Mouse (Mus musculus) retina, postnatal 1 day (tissue): ENCODE data around the gene Map2k5.

Experiments used
- DNase-seq: peaks from one replicate; pipeline ENCODE4 v3.0.0-alpha.2; 2012

Map2k5 gene

GRCm38 (mm10) chr9:63257739-63258138 lies 120.0 kb downstream of the Map2k5 start:
- no peak for DNase-seq

GRCm38 (mm10) chr9:63250841-63251626 lies 126.7 kb downstream of the Map2k5 start:
- peak; percentile 43 for DNase-seq

DNA sequence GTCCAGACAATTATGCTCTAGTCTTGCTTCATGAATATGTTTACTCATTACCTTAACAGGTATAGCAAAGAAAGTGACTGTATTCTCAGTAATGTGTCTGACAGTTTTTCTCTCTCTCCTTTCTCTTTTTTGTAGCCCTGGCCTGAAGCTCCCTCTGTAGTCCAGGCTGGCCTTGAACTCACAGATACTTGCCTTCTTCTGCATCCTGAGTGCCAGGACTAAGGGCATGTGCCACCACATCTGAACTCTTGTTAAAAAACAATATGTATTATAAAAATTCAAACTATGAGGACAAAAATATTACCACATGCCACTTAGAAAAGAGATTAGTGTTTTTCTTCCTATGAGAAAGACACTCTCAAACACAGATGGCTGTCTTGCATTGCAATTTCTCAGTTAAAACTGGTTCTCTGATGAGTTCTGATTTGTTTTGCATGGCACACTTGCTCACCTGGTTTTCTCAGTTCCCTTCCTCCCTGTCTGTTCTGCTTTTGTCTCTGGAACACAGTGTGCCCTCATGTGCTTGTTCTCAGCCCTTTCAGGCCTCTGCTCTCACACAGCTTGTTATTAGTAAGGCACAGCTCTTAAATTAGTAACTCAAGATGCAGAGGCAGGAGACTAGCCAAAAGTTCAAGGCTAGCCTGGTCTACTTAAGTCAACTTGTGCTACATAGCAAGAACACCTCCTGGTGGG lies 129.5 kb downstream of the Map2k5 start:
- no peak for DNase-seq

GRCm38 (mm10) chr9:63246568-63247169 lies 131.0 kb downstream of the Map2k5 start:
- DNase-seq = no peak

GRCm38 (mm10) chr9:63241961-63242360 lies 135.7 kb downstream of the Map2k5 start:
- DNase-seq = no peak

GRCm38 (mm10) chr9:63241241-63241640 lies 136.5 kb downstream of the Map2k5 start:
- no peak for DNase-seq

DNA sequence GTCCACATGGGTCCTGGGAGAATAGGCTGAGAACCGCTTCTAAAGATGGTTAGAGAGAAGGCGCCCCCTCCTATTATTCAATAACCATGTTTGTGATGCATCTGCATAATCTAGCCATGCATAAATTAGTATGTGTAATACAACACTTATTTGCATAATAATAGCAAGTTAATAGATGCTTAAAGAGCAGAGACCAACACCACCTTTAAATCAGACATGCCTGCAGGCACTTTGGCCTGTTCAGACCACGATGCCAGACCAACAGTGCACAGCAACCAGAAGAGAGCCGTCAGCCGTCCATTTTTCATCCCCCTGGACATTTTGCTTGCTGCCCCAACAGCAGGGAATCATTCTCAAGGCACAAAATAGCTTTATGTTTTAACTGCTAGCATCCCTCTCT lies 143.3 kb downstream of the Map2k5 start:
- peak; percentile 19 for DNase-seq

DNA sequence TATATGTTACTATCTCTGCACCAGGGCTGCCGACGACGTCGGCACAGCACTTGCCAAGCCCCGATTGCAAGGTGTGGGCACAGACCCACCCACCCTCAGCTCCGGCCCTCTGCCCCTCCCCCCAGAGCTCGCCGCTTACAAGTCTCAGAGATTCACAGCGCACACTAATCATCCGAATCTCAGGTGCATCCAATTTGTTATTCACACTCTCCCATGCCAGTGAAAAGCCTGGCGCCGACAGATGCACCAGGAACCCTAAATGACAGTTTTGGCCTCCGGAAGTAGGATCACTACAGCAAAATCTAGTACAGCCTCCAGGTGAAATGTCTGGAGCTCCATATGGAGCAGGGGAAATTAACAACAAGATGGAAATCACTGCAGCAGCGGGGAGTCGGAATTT lies 147.4 kb downstream of the Map2k5 start:
- no peak for DNase-seq

GRCm38 (mm10) chr9:63229124-63229523 lies 148.6 kb downstream of the Map2k5 start:
- DNase-seq = no peak

DNA sequence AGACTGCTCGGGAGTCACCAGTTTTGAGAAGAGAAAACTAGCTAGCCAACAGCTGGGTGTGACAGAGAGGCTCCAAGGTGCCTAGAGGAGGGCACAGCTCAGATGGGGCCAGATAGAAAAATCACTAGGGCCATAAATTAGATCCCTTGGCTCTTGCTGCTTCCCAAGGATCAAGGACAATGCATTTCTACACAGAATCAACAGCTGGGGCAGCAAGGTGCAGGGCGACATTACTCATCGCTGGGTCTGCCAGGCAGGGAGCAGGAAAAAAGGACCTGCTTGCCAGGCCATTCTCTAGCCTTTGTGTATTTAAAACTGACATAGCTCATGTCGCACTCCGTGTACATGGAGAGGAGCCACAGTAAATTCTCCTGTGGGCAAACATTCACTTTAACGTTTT lies 155.5 kb downstream of the Map2k5 start:
- no peak for DNase-seq

GRCm38 (mm10) chr9:63219851-63220250 lies 157.9 kb downstream of the Map2k5 start:
- no peak for DNase-seq

DNA sequence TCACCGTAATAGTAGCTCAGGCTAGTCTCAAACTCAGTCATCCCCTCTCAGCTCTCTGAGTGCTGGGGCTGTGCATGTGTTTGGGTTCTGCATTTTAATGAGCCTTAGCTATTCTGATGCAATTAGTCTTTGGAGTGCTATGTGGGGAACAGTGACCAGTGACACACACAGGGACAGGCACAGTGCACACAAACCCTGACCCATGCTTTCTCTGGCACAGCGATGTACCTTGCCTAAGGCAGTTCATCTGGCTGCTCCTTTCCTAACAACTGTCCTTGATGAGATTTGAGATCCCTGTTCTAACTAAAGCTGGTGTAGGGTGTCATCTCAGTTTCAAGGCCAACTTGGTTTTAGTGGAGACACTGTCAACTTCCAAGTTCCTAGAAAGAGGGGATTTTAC lies 162.7 kb downstream of the Map2k5 start:
- DNase-seq = no peak

DNA sequence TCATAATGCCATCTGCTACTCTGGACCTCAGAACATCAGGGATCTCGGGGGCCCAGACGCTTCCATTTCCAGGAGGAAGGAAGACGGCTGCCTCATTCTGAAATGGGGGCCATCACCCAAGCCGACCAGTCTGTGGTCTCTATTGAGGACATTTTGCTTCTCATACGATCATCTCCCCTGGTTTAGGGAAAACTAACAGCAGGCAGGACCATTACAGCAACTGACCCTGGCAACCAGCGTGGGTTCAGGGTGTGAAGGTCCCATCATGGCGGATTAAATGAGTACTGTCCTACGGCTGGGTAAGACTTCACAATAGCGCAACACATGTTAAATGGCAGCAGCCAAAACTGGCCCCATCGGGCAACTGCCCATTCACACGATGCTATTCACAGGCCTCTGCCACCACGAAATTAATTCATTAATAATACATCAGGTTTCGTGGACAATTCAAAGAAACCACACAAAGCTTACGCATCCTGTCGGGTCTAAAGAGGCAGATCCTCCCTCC lies 170.9 kb downstream of the Map2k5 start:
- no peak for DNase-seq

GRCm38 (mm10) chr9:63203461-63203860 lies 174.2 kb downstream of the Map2k5 start:
- no peak for DNase-seq

DNA sequence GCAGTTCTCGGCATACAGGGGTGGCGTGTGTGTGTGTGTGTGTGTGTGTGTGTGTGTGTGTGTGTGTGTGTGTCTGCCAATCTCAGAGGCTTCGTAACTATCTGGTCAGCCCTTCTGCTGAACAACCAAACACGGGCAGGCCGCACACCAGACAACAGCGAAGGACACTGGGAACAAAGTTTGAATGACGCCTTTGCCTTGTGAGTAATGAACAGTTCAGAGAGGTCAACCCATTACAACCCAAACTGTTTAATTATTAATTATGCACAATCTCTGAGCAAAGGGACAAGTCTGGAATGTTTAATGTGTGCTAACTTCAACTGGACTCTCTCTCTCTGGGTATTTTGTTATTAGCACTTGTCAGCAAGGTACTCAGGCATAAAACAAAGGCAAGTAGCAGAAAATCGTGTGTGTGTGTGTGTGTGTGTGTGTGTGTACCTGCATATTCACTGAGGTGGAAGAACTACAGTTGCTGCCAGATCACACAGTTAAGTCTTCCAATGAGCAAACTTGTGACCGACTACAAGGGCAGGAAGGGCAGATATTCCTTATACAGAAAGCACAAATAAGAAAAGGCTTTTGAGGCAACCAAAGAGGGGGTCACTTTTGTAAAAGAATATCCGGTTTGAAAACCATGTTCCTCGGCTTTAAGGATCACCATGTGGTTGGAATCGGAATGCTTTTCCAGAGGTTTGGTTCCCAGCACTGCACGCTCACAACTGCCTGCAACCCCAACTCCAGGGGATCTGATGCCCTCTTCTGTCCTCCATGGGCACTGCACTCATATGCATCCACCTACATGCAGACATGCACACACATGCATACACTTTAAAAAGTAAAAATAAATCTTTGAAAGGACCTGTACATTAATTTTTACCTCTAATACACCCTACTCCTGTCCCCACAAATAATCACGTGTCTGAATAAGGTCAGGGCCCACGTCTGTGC lies 176.1 kb downstream of the Map2k5 start:
- DNase-seq = no peak

GRCm38 (mm10) chr9:63197252-63197651 lies 180.4 kb downstream of the Map2k5 start:
- peak; percentile 58 for DNase-seq

- peak; percentile 67 for DNase-seq
Measured at GRCm38 (mm10) chr9:63196114-63196682, 181.5 kb downstream of the Map2k5 start.

GRCm38 (mm10) chr9:63195523-63195922 lies 182.2 kb downstream of the Map2k5 start:
- peak; percentile 79 for DNase-seq

GRCm38 (mm10) chr9:63194791-63195190 lies 182.9 kb downstream of the Map2k5 start:
- no peak for DNase-seq

GRCm38 (mm10) chr9:63192809-63193208 lies 184.9 kb downstream of the Map2k5 start:
- DNase-seq = no peak

DNA sequence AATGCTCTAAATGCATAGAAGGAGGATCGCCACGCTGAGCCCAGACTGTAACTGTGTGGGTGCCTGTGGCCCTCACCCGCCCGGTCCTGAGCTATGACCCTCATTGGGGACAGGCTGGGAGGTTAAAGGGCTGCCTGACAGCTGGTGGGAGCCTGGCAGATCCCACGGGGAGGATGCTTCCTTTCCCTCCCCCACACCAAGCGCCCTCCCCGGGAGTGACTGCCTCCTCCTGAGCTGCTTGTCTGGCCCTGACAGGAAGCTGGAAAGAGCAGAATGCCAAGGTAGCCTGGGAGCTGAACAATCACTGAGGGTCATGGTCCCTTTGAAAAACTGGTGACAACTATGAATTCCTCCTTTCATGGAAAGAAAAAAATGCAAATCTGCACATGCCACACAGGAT lies 190.4 kb downstream of the Map2k5 start:
- peak; percentile 35 for DNase-seq

GRCm38 (mm10) chr9:63185249-63185648 lies 192.5 kb downstream of the Map2k5 start:
- no peak for DNase-seq
